Mouse (Mus musculus): ENCODE results near the gene Cdhr2.

The Cdhr2 gene

DNA sequence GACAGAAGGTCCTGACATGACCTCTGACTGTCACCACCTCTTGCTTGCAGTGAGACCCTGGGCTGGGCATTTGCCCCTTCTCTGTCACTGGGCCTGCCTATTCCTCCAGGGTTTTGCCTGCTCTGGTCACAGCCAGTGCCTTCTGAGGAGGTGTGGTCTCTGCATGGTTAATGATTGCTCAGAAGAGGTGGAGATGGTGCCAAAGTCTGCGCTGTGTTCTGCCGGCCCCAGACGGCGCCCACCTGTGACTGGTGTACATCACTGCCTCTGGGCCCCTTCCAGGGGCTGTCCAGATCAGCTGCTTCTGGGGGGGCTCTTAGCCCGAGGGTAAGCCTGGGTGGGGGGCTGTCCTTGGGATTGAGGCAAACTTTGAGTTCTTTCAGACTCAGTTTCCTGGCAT, at the start of gene Cdhr2:
TSS of gene Cdhr2 (plus strand) at position 219 of the 400 bp plus-strand sequence.
- DNase-seq (ENCODE audit: extremely low spot score, low spot score) = no peak

DNA sequence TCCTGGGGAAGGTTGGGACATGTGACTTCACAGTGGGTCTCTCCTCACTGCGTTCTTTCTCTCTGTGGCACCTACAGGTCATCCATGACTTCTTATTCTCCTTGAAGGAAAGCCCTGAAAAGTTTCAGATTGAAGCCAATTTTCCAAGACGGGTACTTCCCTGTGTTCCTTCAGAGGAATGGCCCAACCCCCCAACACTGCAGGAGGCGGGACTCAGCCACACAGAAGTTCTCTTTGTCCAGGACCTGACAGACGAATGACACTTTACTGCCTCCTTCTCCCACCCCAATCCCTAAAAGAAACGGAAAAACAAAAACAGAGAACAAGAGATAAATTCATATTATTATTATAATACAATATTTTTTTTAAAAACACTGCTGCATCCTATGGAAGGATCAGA, 40.4 kb upstream of the Cdhr2 start:
- no peak for DNase-seq (ENCODE audit: extremely low spot score, low spot score)

DNA sequence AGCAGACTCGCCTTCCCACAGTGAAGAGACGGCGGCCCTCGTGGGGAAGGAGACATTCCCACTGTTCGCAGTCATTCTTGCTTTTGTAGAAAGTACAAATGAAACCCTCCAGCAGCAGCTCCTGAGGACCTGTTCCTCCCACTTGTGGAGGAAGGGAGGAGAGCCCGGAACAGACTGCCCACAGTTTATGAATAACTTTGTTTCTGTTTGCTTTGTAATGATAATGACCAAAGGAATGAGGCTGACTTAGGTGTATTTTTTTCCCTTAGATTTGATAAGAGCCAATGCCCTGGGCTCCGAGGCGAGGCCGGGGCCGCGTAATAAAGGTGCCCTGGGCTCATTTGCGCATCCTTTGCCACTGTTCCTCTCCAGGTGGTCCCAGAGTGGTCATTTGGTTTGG, 39.9 kb upstream of the Cdhr2 start:
- DNase-seq (ENCODE audit: extremely low spot score, low spot score) = no peak

DNA sequence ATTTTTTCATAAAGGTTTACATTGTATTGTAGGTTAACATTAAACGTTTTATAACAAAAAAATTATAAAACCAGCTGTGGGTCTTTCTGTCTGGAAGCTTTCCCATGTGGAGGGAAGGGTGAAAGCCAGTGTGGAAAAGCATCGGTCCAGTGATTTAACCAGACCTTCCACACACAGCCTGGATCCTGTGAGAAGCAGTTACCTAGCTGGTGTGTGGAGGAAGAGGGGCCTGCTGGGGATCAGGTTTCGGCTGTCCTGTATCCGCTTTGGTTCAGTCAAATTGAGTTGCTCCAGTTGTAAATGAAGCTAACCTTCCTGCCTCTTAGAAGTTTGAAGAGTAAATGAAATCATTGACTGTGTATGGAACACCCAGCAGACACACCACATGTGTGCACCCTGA, 37.3 kb upstream of the Cdhr2 start:
- DNase-seq (ENCODE audit: extremely low spot score, low spot score) = no peak

GRCm38 (mm10) chr13:54664509-54664908, 36.8 kb upstream of the Cdhr2 start:
- no peak for DNase-seq (ENCODE audit: extremely low spot score, low spot score)

DNA sequence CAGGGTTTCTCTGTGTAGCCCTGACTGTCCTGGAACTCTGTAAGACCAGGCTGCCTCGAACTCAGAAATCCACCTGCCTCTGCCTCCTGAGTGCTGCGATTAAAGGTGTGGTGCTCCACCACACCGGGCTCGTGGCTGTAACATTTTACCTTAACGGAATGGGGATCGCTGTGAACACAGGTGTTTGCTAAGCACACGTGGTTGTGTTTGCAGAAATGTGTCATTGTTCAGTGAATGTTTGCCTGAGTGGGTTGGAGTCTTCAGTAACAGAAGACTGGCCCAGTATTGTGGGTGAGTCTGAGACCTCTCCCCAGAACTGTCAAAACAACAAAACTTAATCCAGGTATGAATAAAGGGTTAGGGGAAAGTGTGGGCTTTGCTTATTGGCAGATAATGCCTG, 36.2 kb upstream of the Cdhr2 start:
- DNase-seq (ENCODE audit: extremely low spot score, low spot score) = no peak

- no peak for DNase-seq (ENCODE audit: extremely low spot score, low spot score)
Observed at GRCm38 (mm10) chr13:54670491-54670890, 30.8 kb upstream of the Cdhr2 start.

GRCm38 (mm10) chr13:54675895-54676590, 25.2 kb upstream of the Cdhr2 start:
- no peak for DNase-seq (ENCODE audit: extremely low spot score, low spot score)

DNA sequence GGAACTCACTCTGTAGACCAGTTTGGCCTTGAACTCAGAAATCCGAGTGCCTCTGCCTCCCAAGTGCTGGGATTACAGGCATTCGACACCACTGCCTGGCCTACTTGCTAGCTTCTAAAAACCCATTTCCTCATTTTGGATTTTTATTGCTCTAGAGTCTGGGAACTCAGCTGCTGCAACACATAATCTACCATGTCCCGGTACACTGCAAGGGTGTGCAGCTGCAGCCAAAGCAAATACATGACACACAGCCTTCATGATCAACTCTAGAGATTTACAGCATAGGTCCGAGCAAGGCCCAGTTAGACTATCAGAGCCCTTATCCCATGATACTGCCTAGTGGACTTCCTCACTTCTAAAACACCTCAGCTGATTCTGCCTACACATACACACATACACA, 23.0 kb upstream of the Cdhr2 start:
- DNase-seq (ENCODE audit: extremely low spot score, low spot score) = no peak

DNA sequence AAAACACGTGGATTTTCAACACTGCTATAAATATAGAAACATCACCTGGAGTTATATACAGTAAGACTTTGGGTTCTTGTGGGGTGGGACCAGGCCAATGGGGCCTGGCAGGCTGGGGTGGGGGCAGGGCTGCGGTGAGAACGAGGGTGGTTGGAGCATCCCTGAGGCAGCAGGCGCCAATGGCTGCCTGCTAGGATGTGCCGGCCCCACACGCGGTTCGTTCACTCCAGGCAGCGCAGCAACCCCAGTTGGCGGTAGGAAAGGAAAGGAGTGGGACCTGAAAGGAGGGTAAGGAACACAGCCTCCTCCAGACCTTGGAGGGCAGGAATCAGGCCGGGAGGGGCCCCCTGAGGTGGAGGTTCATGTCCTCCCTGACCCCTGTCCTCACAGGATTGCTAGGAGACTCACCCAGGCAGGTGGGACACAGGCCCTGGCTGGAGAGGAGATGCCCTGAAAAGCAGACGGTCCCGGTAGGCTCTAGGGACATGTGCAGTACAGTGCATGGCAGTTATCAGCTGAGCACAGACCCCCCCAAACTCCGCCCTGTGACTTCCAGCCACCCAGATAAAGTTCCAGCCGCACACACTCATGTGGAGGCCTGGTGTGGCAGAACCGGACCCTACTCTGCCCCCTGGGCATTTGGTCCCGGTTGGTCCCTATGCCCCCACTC, 20.9 kb upstream of the Cdhr2 start:
- DNase-seq (ENCODE audit: extremely low spot score, low spot score) = no peak

DNA sequence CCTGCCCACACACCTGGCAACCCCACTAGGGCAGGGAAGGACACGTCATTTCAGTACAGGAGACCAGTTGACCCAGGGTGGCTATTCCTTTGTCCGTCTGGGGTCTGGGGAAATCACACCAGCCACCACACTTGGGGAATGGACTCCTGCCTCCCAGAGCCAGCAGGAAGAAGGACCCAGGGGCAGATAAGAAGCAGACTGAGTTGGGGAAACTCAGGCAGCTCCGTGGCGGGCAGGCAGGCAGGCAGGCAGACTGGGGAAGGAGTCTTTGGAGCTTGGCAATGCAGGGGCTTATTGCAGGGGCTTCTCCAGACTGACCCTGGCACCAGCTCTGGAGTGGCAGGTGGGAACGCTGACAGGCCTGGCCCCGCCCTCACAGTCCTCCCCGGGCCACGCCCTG, 20.0 kb upstream of the Cdhr2 start:
- no peak for DNase-seq (ENCODE audit: extremely low spot score, low spot score)

GRCm38 (mm10) chr13:54683301-54683700, 18.0 kb upstream of the Cdhr2 start:
- DNase-seq (ENCODE audit: extremely low spot score, low spot score) = no peak

GRCm38 (mm10) chr13:54684140-54684896, 16.9 kb upstream of the Cdhr2 start:
- no peak for DNase-seq (ENCODE audit: extremely low spot score, low spot score)

DNA sequence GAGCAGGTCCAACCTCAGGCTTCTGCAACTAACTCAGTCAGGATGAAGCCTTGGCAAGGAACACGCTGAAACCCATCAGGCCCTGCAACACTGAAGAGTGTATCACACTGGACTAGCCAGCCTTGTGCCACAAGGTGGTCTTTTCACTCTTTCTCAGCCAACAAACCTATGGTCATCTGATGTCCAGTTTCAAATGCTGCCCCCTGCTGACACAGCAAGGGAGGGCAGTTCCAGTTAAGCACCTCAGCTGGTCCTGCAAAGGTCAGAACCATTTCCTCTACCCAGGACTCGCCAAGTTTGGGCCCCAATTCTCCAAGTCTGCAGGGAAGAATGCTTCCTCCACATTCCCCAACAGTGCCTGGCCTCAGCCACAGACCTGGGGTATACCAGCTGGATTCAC, 16.1 kb upstream of the Cdhr2 start:
- peak; percentile 72 for DNase-seq (ENCODE audit: extremely low spot score, low spot score)

GRCm38 (mm10) chr13:54686139-54687053, 14.9 kb upstream of the Cdhr2 start:
- DNase-seq (ENCODE audit: extremely low spot score, low spot score) = peak; percentile 46

- DNase-seq (ENCODE audit: extremely low spot score, low spot score) = peak; percentile 87
Observed at GRCm38 (mm10) chr13:54687096-54687495, 14.2 kb upstream of the Cdhr2 start.

DNA sequence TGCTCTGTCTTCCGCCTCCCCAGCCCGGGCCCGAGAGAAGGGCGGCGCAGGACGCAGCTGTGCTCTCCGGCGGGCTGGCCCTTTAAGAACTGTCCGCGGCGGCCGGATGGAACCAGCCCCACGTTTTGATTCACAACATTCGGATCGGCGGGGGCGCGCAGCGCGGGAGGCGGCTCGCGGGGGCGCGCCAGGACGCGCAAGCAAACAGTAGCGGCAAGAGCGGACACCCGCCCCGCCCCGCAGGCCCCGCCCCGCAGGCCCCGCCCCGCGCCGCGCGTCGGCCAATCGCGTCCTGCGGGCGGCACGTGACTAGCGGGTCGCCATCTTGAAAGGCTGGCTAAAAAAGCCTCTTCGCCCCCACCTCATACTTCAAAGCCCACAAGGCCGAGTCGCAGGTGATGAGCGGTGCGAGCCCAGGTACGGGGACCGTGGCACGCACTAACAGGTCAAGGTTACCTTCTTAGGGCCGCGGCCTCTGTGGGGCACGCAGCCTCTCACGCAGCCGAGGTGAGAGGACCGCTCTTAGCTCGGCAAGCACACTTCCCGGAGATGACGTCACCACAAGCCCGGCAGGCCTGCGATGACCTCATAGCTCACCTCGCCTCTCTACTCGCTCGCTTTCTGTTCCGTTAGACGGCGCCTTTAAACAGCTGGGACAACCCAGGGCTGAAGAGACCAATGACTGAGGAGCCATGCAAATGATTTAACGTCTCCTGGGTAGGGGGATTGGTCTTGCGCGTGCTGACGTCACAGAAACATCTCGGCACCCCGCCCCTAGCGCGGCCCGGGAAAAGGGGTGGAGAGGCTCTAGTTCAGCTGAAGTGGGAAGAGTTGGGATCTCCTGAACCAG, 13.5 kb upstream of the Cdhr2 start:
- DNase-seq (ENCODE audit: extremely low spot score, low spot score) = peak; percentile 99

GRCm38 (mm10) chr13:54690151-54690740, 11.0 kb upstream of the Cdhr2 start:
- DNase-seq (ENCODE audit: extremely low spot score, low spot score) = no peak

GRCm38 (mm10) chr13:54691737-54692136, 9.5 kb upstream of the Cdhr2 start:
- no peak for DNase-seq (ENCODE audit: extremely low spot score, low spot score)

Measured in neural tube, embryonic 10.5 days (tissue).